Mouse (Mus musculus) bone marrow, adult 2 months (tissue): ENCODE results near the gene Btbd6.

Experiments
- CTCF ChIP-seq: fragments of 200-500 bp; IDR thresholded peaks from 2 replicates; pipeline ENCODE4 v1.5.1; 2011; ENCODE audit warnings: low read length, control low read depth; ENCODE audit not compliant: control insufficient read depth, insufficient read depth
- POLR2A ChIP-seq: fragments of 200-500 bp; IDR thresholded peaks from 2 replicates; pipeline ENCODE4 v1.6.1; 2011; ENCODE audit warnings: low read depth, mild to moderate bottlenecking, control low read depth, low read length, borderline replicate concordance; ENCODE audit not compliant: control insufficient read depth

- TF ChIP-seq POLR2A (no peak), CTCF (no peak)
Measured at GRCm38 (mm10) chr12:113018763-113019162, 42.5 kb downstream of the Btbd6 start.
